Mouse (Mus musculus) c-Kit-positive CD71-positive TER-119-positive erythroid progenitor cells, embryonic 14.5 days (primary cell): Measurements from ENCODE around the gene Lair1.

Experiments used
- DNase-seq: peaks from one replicate; pipeline ENCODE4 v3.0.0-alpha.2; 2013; ENCODE audit warnings: low spot score

Lair1 gene

GRCm38 (mm10) chr7:3962017-3962416 lies 101.0 kb downstream of the Lair1 start:
- no peak for DNase-seq

- no peak for DNase-seq
These were observed 105.6 kb downstream of the Lair1 start for GRCm38 (mm10) chr7:3957387-3957786.
